Mouse (Mus musculus): ENCODE data around the gene Grik5.

The Grik5 gene

GRCm38 (mm10) chr7:25030032-25030753 lies 42.0 kb downstream of the Grik5 start:
- peak; percentile 86 for DNase-seq

GRCm38 (mm10) chr7:25026452-25026851 lies 45.7 kb downstream of the Grik5 start:
- DNase-seq: no peak

- no peak for DNase-seq
These were observed 46.2 kb downstream of the Grik5 start for GRCm38 (mm10) chr7:25025855-25026439.

- no peak for DNase-seq
These were observed 60.6 kb downstream of the Grik5 start for GRCm38 (mm10) chr7:25011592-25011991.

GRCm38 (mm10) chr7:25010090-25010913 lies 61.8 kb downstream of the Grik5 start:
- peak; percentile 73 for DNase-seq

GRCm38 (mm10) chr7:25009099-25009700 lies 62.9 kb downstream of the Grik5 start:
- DNase-seq: peak; percentile 69

- peak; percentile 60 for DNase-seq
These were observed 63.5 kb downstream of the Grik5 start for GRCm38 (mm10) chr7:25008635-25009034.

- peak; percentile 73 for DNase-seq
These were observed 64.4 kb downstream of the Grik5 start for GRCm38 (mm10) chr7:25007609-25008374.

- no peak for DNase-seq
These were observed 65.4 kb downstream of the Grik5 start for GRCm38 (mm10) chr7:25006586-25007364.

GRCm38 (mm10) chr7:25006171-25006570 lies 66.0 kb downstream of the Grik5 start:
- no peak for DNase-seq

- DNase-seq: peak; percentile 87
These were observed 66.6 kb downstream of the Grik5 start, which contains the start of gene Atp1a3 for GRCm38 (mm10) chr7:25005421-25006065. Gene Atp1a3 (minus strand): TSS chr7:25005958.

- DNase-seq: peak; percentile 50
These were observed 67.3 kb downstream of the Grik5 start for GRCm38 (mm10) chr7:25004806-25005205.

- no peak for DNase-seq
These were observed 68.2 kb downstream of the Grik5 start for GRCm38 (mm10) chr7:25003820-25004388.

GRCm38 (mm10) chr7:25003291-25003690 lies 68.9 kb downstream of the Grik5 start:
- peak; percentile 59 for DNase-seq

- DNase-seq: no peak
These were observed 71.4 kb downstream of the Grik5 start for GRCm38 (mm10) chr7:25000711-25001110.

GRCm38 (mm10) chr7:25000211-25000610 lies 71.9 kb downstream of the Grik5 start:
- no peak for DNase-seq

GRCm38 (mm10) chr7:24993081-24993480 lies 79.1 kb downstream of the Grik5 start:
- DNase-seq: no peak

- no peak for DNase-seq
These were observed 81.7 kb downstream of the Grik5 start for GRCm38 (mm10) chr7:24990478-24990877.

- no peak for DNase-seq
These were observed 84.2 kb downstream of the Grik5 start for GRCm38 (mm10) chr7:24987941-24988340.

GRCm38 (mm10) chr7:24985799-24986198 lies 86.3 kb downstream of the Grik5 start:
- DNase-seq: no peak

- DNase-seq: no peak
These were observed 87.8 kb downstream of the Grik5 start for GRCm38 (mm10) chr7:24984307-24984706.
